Mouse (Mus musculus) limb, embryonic 12.5 days (tissue): ENCODE data around the gene Trmo. TPM values are rescaled to one million over a fixed set of nuclear protein-coding genes. Genes with fewer than 3 reads are reported as not detected.
A peak's percentile ranks its signal among the peaks of the same experiment; 100 is the strongest.

Experiments used
- ATAC-seq: fragments of 200-750 bp; cut with Nextera tagmentation; 2 replicates; pipeline ENCODE4 v1.8.0; 2017; ENCODE audit warnings: low read depth, moderate TSS enrichment; ENCODE audit not compliant: insufficient number of reproducible peaks, insufficient read depth, low FRiP score, low TSS enrichment
- H3K27ac ChIP-seq: fragments of 300-500 bp; sonication (generic); 2 replicates; pipeline ENCODE4 v1.5.1; 2016; ENCODE audit warnings: mild to moderate bottlenecking, moderate library complexity
- H3K27me3 ChIP-seq: fragments of 300-500 bp; sonication (generic); 2 replicates; pipeline ENCODE4 v1.6.1; 2016; ENCODE audit warnings: mild to moderate bottlenecking, moderate library complexity
- H3K36me3 ChIP-seq: fragments of 300-500 bp; sonication (generic); 2 replicates; pipeline ENCODE4 v1.6.1; 2016; ENCODE audit warnings: mild to moderate bottlenecking, moderate library complexity
- H3K4me1 ChIP-seq: fragments of 300-500 bp; sonication (generic); replicated peaks from 2 replicates; pipeline ENCODE4 v1.6.1; 2016
- H3K4me2 ChIP-seq: fragments of 300-500 bp; sonication (generic); 2 replicates; pipeline ENCODE4 v1.6.1; 2016; ENCODE audit warnings: mild to moderate bottlenecking, moderate library complexity
- H3K4me3 ChIP-seq: fragments of 300-500 bp; sonication (generic); replicated peaks from 2 replicates; pipeline ENCODE4 v1.5.1; 2016; ENCODE audit warnings: mild to moderate bottlenecking
- H3K9ac ChIP-seq: fragments of 300-500 bp; sonication (generic); replicated peaks from 2 replicates; pipeline ENCODE4 v1.6.1; 2016; ENCODE audit warnings: mild to moderate bottlenecking, moderate library complexity
- H3K9me3 ChIP-seq: fragments of 300-500 bp; sonication (generic); 2 replicates; pipeline ENCODE4 v1.6.1; 2016; ENCODE audit warnings: mild to moderate bottlenecking, moderate library complexity
- WGBS: fragments of 180-500 bp; shearing (Covaris S2); methylation state at CpG from one replicate; pipeline ENCODE4 v1.1.7; 2016; 5-methylcytosine and 5-hydroxymethylcytosine counted together
- polyA plus RNA-seq: library from polyadenylated mRNA; unstranded; fragments of >200 nt; fragmentation: Nextera tagmentation; extraction: Ambion mirVana; gene quantifications from 2 replicates; pipeline ENCODE4 v1.2.1, GENCODE M21; 2016

The Trmo gene
- polyA plus RNA-seq, 1 experiment from 2014 or later, result 8.8 TPM

- H3K36me3 ChIP-seq, result no peaks in the 10 kb centered on the region
Measured at GRCm38 (mm10) chr4:46404042-46404795, 15.0 kb upstream of the Trmo start.

GRCm38 (mm10) chr4:46398839-46399238 is 9.6 kb upstream of the Trmo start:
- Histone ChIP-seq H3K36me3 (no peaks in the 10 kb centered on the region), H3K4me3 (no peak overlapping the region), H3K27me3 (peaks cover 3% of the 10 kb centered on the region; the same call in 1 of the 2 replicates), H3K9ac (no peak overlapping the region), H3K27ac (no peak overlapping the region), H3K4me1 (no peaks in the 10 kb centered on the region), H3K4me2 (no peak overlapping the region), H3K9me3 (no peaks in the 10 kb centered on the region)
- WGBS, result 83% methylated on average over 4 of the region's 4 CpGs
- ATAC-seq, result no peak

More at GRCm38 (mm10) chr4:46404042-46404795, 15.0 kb upstream of the Trmo start:
- Histone ChIP-seq H3K27me3 (no peaks in the 10 kb centered on the region), H3K4me2 (no peak overlapping the region), H3K4me1 (no peaks in the 10 kb centered on the region), H3K9ac (no peak overlapping the region), H3K9me3 (no peaks in the 10 kb centered on the region), H3K4me3 (no peak overlapping the region), H3K27ac (no peak overlapping the region)
- 77% methylated on average over 6 of the region's 6 CpGs for WGBS
- no peak for ATAC-seq

GRCm38 (mm10) chr4:46395736-46396135 is 6.5 kb upstream of the Trmo start:
- Histone ChIP-seq H3K4me2 (no peak overlapping the region), H3K36me3 (no peaks in the 10 kb centered on the region), H3K9ac (no peak overlapping the region), H3K27ac (no peak overlapping the region), H3K9me3 (no peaks in the 10 kb centered on the region), H3K27me3 (peaks cover 3% of the 10 kb centered on the region; the same call in 1 of the 2 replicates), H3K4me3 (no peak overlapping the region), H3K4me1 (no peaks in the 10 kb centered on the region)
- ATAC-seq, result no peak
- 37% methylated on average over 5 of the region's 5 CpGs for WGBS

GRCm38 (mm10) chr4:46394388-46394787 is 5.2 kb upstream of the Trmo start:
- H3K4me3 ChIP-seq, result no peak overlapping the region
- 82% methylated on average over 2 of the region's 2 CpGs for WGBS
- no peak overlapping the region for H3K27ac ChIP-seq
- no peaks in the 10 kb centered on the region for H3K4me1 ChIP-seq
- H3K4me2 ChIP-seq, result no peak overlapping the region
- no peaks in the 10 kb centered on the region for H3K9me3 ChIP-seq
- H3K36me3 ChIP-seq, result no peaks in the 10 kb centered on the region
- H3K9ac ChIP-seq, result no peak overlapping the region
- ATAC-seq, result no peak
- peaks cover 3% of the 10 kb centered on the region; the same call in 1 of the 2 replicates for H3K27me3 ChIP-seq

- H3K36me3 ChIP-seq, result peaks cover 6% of the 10 kb centered on the region
- no peaks in the 10 kb centered on the region for H3K4me1 ChIP-seq
- H3K27ac ChIP-seq, result no peak overlapping the region
- H3K9ac ChIP-seq, result no peak overlapping the region
- 21% methylated on average over 9 of the region's 9 CpGs for WGBS
- no peak for ATAC-seq
- H3K4me3 ChIP-seq, result peak overlapping the region; percentile 62
- H3K4me2 ChIP-seq, result peak overlapping the region; percentile 65
- no peaks in the 10 kb centered on the region for H3K9me3 ChIP-seq
- no peaks in the 10 kb centered on the region; the same call in 1 of the 2 replicates for H3K27me3 ChIP-seq
Measured at GRCm38 (mm10) chr4:46390390-46390970, 1.2 kb upstream of the Trmo start.

GRCm38 (mm10) chr4:46389612-46390341 is 540 bp upstream of the Trmo start:
- Histone ChIP-seq H3K9ac (peak overlapping the region; percentile 84), H3K4me2 (peak overlapping the region; percentile 65), H3K9me3 (no peaks in the 10 kb centered on the region), H3K27me3 (no peaks in the 10 kb centered on the region; the same call in 1 of the 2 replicates), H3K4me3 (peak overlapping the region; percentile 62), H3K4me1 (no peaks in the 10 kb centered on the region), H3K36me3 (peaks cover 13% of the 10 kb centered on the region), H3K27ac (peak overlapping the region; percentile 93)
- 2% methylated on average over 24 of the region's 24 CpGs for WGBS
- ATAC-seq, result no peak

- 0 out of 2 replicates have a peak, but pooled peaks have one; percentile 0 for ATAC-seq
- H3K4me2 ChIP-seq, result peak overlapping the region; percentile 65
- H3K4me3 ChIP-seq, result peak overlapping the region; percentile 62
- peaks cover 22% of the 10 kb centered on the region for H3K36me3 ChIP-seq
- H3K9ac ChIP-seq, result peak overlapping the region; percentile 84
- no peak overlapping the region for H3K27ac ChIP-seq
- no peaks in the 10 kb centered on the region for H3K4me1 ChIP-seq
- no peaks in the 10 kb centered on the region; the same call in 1 of the 2 replicates for H3K27me3 ChIP-seq
- WGBS, result 26% methylated on average over 5 of the region's 5 CpGs
- no peaks in the 10 kb centered on the region for H3K9me3 ChIP-seq
Measured at GRCm38 (mm10) chr4:46388556-46388955, 681 bp downstream of the Trmo start.

GRCm38 (mm10) chr4:46374869-46375368 is 14.3 kb downstream of the Trmo start:
- peaks cover 42% of the 10 kb centered on the region for H3K36me3 ChIP-seq
- ATAC-seq, result peak; percentile 52; the same call in 1 of the 2 replicates
- peak overlapping the region; percentile 59 for H3K4me2 ChIP-seq
- H3K4me1 ChIP-seq, result peaks cover 14% of the 10 kb centered on the region
- H3K27ac ChIP-seq, result no peak overlapping the region
- H3K9ac ChIP-seq, result 0 out of 2 replicates have a peak overlapping the region, but pooled peaks have one; percentile 37
- peak overlapping the region; percentile 37 for H3K4me3 ChIP-seq
- 20% methylated on average over 22 of the region's 22 CpGs for WGBS
- no peaks in the 10 kb centered on the region for H3K9me3 ChIP-seq
- peaks cover 5% of the 10 kb centered on the region; the same call in 1 of the 2 replicates for H3K27me3 ChIP-seq

- 0 out of 2 replicates have a peak overlapping the region, but pooled peaks have one; percentile 37 for H3K9ac ChIP-seq
- H3K36me3 ChIP-seq, result peaks cover 38% of the 10 kb centered on the region
- no peak for ATAC-seq
- 57% methylated on average over 6 of the region's 6 CpGs for WGBS
- peaks cover 5% of the 10 kb centered on the region; the same call in 1 of the 2 replicates for H3K27me3 ChIP-seq
- peaks cover 14% of the 10 kb centered on the region for H3K4me1 ChIP-seq
- no peaks in the 10 kb centered on the region for H3K9me3 ChIP-seq
- H3K27ac ChIP-seq, result no peak overlapping the region
- H3K4me3 ChIP-seq, result peak overlapping the region; percentile 37; the same call in 1 of the 2 replicates
- H3K4me2 ChIP-seq, result peak overlapping the region; percentile 59
Measured at GRCm38 (mm10) chr4:46374455-46374854, 14.8 kb downstream of the Trmo start.

GRCm38 (mm10) chr4:46371030-46371429 is 18.2 kb downstream of the Trmo start:
- Histone ChIP-seq H3K4me3 (peak overlapping the region; percentile 24), H3K36me3 (peaks cover 4% of the 10 kb centered on the region; the same call in 1 of the 2 replicates), H3K27me3 (peaks cover 29% of the 10 kb centered on the region), H3K4me1 (peaks cover 14% of the 10 kb centered on the region), H3K9ac (peak overlapping the region; percentile 40), H3K27ac (no peak overlapping the region), H3K9me3 (peaks cover 3% of the 10 kb centered on the region; the same call in 1 of the 2 replicates), H3K4me2 (peak overlapping the region; percentile 51)
- ATAC-seq, result peak; percentile 80
- WGBS, result 3% methylated on average over 19 of the region's 19 CpGs
